Mouse (Mus musculus) forebrain, embryonic 10.5 days (tissue): Measurements from ENCODE around the gene Catsper1. TPM values are rescaled to one million over a fixed set of nuclear protein-coding genes. Genes with fewer than 3 reads are reported as not detected.
"Not testable (repeated sequence)": the region's sequence is repeated elsewhere in the genome, so short reads cannot be mapped to it uniquely, and the experiment has no call there.

Source experiments
- DNase-seq: peaks from one replicate; pipeline ENCODE4 v3.0.0-alpha.2; 2017; ENCODE audit warnings: low spot score; ENCODE audit errors: extremely low spot score
- H3K27ac ChIP-seq: fragments of 300-500 bp; sonication (generic); 2 replicates; pipeline ENCODE4 v1.5.1; 2016; ENCODE audit warnings: mild to moderate bottlenecking
- H3K27me3 ChIP-seq: fragments of 300-500 bp; sonication (generic); 2 replicates; pipeline ENCODE4 v1.6.1; 2016; ENCODE audit warnings: mild to moderate bottlenecking; ENCODE audit not compliant: poor library complexity, severe bottlenecking
- H3K36me3 ChIP-seq: fragments of 300-500 bp; sonication (generic); replicated peaks from 2 replicates; pipeline ENCODE4 v1.6.1; 2016; ENCODE audit warnings: mild to moderate bottlenecking, moderate library complexity
- H3K4me1 ChIP-seq: fragments of 300-500 bp; sonication (generic); 2 replicates; pipeline ENCODE4 v1.6.1; 2016
- H3K4me3 ChIP-seq: fragments of 300-500 bp; sonication (generic); 2 replicates; pipeline ENCODE4 v1.5.1; 2016; ENCODE audit warnings: mild to moderate bottlenecking, moderate library complexity
- H3K9me3 ChIP-seq: fragments of 300-500 bp; sonication (generic); 2 replicates; pipeline ENCODE4 v1.6.1; 2016; ENCODE audit warnings: mild to moderate bottlenecking, moderate library complexity
- WGBS: fragments of 180-500 bp; shearing (Covaris S2); methylation state at CpG from one replicate; pipeline ENCODE4 v1.1.7; 2016; 5-methylcytosine and 5-hydroxymethylcytosine counted together
- polyA plus RNA-seq: library from polyadenylated mRNA; unstranded; fragments of >200 nt; fragmentation: Nextera tagmentation; extraction: Ambion mirVana; gene quantifications from 2 replicates; pipeline ENCODE4 v1.2.1, GENCODE M21; 2016

Gene Catsper1
- polyA plus RNA-seq, 1 experiment from 2014 or later: not detected

DNA sequence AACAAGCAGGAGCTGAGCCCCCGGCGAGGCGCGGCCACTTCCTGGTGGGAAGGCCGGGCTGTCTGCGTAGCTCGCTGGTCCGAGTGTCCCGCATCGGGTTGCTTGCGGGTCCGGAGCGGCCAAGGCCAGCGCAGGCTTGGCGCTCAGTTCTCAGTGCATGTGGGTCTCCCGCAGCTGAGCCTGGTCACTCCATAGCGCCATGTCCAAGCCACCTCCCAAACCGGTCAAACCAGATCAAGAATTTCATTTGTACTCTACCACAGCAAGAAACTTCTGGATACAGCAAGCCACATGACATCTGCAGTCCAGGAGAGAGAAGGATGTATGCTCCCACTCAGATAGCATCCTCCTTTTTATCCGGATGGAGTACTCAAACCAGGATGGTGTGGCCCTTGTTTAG is 7.6 kb upstream of the Catsper1 start:
- no peaks in the 10 kb centered on the region for H3K27me3 ChIP-seq
- H3K27ac ChIP-seq: no peak overlapping the region
- no peaks in the 10 kb centered on the region for H3K9me3 ChIP-seq
- WGBS: 81% methylated on average over 19 of the region's 19 CpGs
- no peak overlapping the region for H3K4me3 ChIP-seq
- H3K4me1 ChIP-seq: 0 out of 2 replicates have a peak, but pooled peaks cover 4% of the 10 kb centered on the region
- H3K36me3 ChIP-seq: no peaks in the 10 kb centered on the region
- DNase-seq: no peak

DNA sequence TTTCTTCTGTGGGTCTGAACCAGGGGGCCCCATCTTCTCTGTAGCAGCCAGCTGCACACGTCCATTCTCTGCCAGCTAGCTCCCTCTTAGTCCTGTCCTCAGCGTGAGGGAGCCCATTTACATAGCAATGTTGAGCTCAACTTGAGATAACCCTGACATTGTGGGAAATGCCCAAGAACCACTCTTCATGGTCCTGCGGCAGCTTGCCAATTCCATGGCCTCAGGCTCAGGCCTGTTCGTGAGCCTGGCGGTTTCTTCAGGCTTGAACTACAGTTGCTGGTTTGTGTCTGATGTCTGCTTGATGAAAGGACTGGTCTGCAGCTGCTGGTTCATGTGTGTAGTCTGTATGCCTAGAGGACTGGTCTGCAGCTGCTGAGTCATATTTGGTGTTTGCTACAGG is 800 bp upstream of the Catsper1 start:
- Histone ChIP-seq H3K4me3 (no peak overlapping the region), H3K9me3 (no peaks in the 10 kb centered on the region), H3K27ac (no peak overlapping the region), H3K27me3 (no peaks in the 10 kb centered on the region), H3K36me3 (no peaks in the 10 kb centered on the region), H3K4me1 (peaks cover 4% of the 10 kb centered on the region; the same call in 1 of the 2 replicates)
- DNase-seq: no peak
- 90% methylated on average over 5 of the region's 5 CpGs for WGBS

DNA sequence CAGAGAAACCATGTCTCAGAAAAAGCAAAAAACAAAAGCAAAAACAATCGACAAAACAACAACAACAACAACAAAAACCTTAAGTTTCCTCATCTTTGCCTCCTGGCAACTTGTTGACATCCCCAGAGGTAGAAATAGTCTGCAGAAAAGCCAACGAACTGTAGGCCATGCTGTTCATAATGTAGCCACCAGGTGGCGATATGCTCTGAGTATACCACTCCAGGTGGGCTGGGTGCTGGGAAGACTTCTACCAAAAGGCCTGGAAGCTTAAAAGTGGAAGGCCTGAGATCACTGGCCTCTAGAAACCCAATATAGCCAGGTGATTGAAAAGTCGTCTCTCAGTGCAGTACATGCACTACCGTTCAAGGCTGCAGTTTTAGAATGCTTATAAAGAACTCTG is 2.4 kb downstream of the Catsper1 start:
- WGBS: 21% methylated on average over 5 of the region's 5 CpGs
- Histone ChIP-seq H3K27me3 (no peaks in the 10 kb centered on the region), H3K9me3 (no peaks in the 10 kb centered on the region), H3K4me1 (peaks cover 4% of the 10 kb centered on the region; the same call in 1 of the 2 replicates), H3K36me3 (no peaks in the 10 kb centered on the region), H3K4me3 (no peak overlapping the region), H3K27ac (no peak overlapping the region)
- peak; percentile 62 for DNase-seq

DNA sequence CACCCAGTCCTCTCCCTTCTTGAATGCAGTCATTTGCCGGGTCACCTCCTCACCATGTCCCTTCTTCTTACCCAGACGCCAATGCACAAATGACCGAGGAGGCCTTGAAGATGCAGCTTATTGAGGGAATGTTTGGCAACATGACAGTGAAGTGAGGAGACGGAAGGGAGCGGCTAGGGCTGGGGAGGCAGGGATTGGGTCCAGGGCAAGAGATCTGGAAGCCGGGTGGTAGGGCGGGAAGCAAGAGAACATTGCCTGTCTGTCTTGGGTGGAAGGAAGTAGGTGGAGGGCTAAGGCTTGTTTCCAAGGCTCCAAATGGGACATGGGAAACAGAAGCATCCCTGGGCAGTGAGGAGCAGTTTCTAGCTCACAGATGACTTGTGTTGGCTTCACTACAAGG is 5.8 kb downstream of the Catsper1 start:
- Histone ChIP-seq H3K4me3 (no peak overlapping the region), H3K4me1 (no peaks in the 10 kb centered on the region), H3K27me3 (no peaks in the 10 kb centered on the region), H3K36me3 (no peaks in the 10 kb centered on the region), H3K27ac (no peak overlapping the region), H3K9me3 (no peaks in the 10 kb centered on the region)
- DNase-seq: no peak
- WGBS: 86% methylated on average over 7 of the region's 7 CpGs

DNA sequence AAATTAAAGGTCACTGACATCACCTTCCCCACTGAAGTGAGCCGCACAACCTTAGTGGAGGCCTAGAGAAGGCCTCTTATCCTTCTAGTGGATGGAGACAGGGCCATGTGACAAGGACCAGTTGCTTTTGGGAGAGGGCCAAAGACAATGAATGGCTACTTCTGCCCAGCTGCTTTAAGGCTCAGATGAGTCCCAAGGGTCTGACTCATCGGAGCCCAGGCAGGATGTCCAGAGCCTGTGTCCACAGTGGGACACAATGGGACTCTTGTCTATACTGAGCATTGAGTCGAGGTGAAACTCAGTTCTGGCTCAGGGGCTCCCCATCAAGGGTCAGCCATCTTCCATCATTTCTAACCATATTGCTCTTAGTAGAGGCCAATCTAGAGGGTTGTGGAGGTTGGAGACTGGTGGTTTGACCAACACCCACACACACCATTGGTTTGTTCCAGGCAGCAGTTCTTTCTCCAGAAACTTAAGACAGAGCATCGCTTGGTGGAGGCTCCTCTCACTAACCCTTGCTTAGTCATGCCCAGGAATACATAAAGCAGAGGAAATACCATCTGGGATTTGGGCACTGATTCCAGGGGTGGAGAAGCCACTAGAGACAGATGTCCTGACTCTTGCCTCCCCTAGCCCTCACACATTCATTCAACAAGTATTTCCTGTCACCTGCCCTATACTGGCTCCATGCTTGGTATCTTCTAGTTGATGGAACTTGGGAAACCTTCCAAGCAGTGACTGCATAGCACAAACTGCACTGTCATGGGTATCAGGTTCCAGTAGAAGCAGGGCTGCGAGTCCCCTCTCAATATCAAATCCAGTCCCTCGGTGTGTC is 10.0 kb downstream of the Catsper1 start:
- H3K36me3 ChIP-seq: no peaks in the 10 kb centered on the region
- H3K4me1 ChIP-seq: peaks cover 11% of the 10 kb centered on the region
- no peak overlapping the region for H3K27ac ChIP-seq
- no peak for DNase-seq
- H3K4me3 ChIP-seq: no peak overlapping the region
- peaks cover 16% of the 10 kb centered on the region for H3K27me3 ChIP-seq
- no peaks in the 10 kb centered on the region for H3K9me3 ChIP-seq
- 81% methylated on average over 6 of the region's 6 CpGs for whole genome bisulfite sequencing

DNA sequence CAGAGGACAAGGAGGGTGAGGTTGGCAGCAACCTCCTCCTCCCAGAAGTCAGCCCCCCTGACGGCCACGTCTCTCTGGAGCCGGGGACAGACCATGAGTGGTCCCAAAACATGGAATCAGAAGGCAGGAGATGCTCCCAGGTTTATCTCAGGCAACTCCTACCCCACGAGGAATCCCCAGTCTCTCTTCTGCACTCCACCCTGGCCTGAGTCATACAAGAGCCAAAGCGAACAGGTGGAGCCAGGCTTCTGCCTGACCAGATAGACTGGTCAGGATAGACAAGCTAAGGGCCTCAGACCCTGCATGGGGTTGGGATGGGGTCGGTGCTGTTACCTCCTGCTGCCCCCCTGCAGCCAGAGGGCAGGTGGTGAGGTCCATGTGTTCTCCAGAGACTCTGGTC is 12.5 kb downstream of the Catsper1 start:
- DNase-seq: no peak
- peak overlapping the region; percentile 8; the same call in 1 of the 2 replicates for H3K27ac ChIP-seq
- peaks cover 18% of the 10 kb centered on the region for H3K27me3 ChIP-seq
- WGBS: 78% methylated on average over 6 of the region's 6 CpGs
- peaks cover 11% of the 10 kb centered on the region for H3K4me1 ChIP-seq
- no peaks in the 10 kb centered on the region for H3K36me3 ChIP-seq
- H3K9me3 ChIP-seq: no peaks in the 10 kb centered on the region
- H3K4me3 ChIP-seq: 0 out of 2 replicates have a peak overlapping the region, but pooled peaks have one; percentile 54

DNA sequence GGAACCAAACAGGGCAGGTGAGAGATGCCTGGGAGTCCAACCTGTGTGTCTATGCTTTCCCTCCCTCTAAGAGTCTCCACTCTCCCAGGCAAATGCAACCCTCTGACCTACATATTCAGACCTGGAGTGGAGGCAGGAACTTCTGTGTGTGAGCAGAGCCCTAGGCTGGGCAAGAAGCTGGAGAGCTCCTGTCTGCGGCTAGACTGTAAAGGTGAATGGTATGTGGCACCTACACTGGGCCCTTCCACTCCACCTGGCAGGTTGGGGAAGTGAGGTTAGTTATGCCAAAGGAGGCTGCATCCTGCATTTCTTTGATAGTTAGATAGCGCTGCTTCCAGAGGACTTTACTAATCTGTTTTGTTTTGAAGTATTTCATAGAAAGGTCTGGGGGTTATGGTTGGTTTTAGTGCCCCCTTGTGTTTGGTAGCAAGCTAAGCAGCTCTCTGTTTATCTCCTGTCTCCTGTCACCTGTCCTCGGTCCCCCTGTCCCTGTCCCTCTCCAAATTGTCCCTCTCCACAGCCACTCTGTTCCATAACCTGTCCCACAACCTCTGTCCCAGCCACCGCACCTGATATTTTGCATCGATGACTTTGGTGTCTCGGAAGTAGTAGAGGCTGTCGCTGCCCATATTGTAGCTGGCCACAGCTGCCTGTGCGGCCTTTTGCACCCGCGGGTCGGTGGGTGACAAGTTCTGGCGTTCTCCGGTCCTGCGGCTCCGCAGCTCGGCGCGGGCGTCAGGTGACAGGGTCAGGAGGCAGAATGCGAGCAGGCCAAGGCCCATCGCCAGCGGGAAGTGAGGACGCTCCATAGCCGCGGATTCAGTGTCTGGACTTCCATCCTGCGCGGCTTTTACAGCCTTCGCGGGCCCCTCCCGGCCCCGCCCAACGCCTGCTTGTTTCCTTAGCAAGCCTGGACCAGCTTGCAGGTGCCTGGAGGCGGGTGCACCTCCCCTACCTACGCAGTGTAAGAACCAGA is 13.3 kb downstream of the Catsper1 start:
- no peaks in the 10 kb centered on the region for H3K36me3 ChIP-seq
- H3K9me3 ChIP-seq: no peaks in the 10 kb centered on the region
- DNase-seq: peak; percentile 26
- H3K4me1 ChIP-seq: peaks cover 11% of the 10 kb centered on the region
- peak overlapping the region; percentile 54 for H3K4me3 ChIP-seq
- peak overlapping the region; percentile 65 for H3K27ac ChIP-seq
- H3K27me3 ChIP-seq: peaks cover 18% of the 10 kb centered on the region
- 6% methylated on average over 34 of the region's 34 CpGs for WGBS

DNA sequence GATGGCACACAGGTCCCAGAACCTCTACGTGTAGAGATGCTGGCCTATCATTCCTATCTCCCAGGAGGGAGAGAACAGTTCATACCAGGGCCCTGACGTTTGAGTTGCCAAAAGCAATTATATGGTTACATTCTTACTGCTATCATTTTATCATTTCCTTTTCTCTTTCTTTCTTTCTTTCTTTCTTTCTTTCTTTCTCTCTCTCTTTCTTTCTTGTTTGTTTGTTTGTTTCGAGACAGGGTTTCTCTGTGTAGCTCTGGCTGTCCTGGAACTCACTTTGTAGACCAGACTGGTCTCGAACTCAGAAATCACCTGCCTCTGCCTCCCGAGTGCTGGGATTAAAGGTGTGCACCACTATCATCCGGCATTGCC is 13.9 kb downstream of the Catsper1 start, which contains the start of gene Cst6:
Cst6 (minus strand) TSS at position 73 of the 372 bp plus-strand sequence.
- not testable (repeated sequence) for DNase-seq
- peak within 1 kb of the TSS; percentile 54 for H3K4me3 ChIP-seq

DNA sequence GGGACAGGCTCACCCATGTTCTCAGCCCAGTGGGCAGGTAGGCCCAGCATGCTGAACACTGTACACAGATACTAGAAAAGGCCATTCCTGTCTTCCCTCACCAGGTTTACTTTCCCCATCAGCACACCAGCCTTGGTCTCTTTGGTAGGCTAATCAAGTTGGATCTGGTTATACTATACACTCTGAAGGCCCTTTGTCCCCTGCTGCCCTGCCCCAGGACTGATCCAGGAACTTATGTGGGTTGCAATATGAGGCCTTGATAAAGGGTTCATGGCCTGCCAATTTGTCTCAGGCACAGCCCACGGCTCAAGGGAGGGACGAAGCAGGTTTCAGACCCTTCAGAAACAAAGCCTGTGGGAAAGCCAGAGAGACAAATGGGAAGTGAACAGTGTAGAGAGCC is 18.1 kb downstream of the Catsper1 start:
- Histone ChIP-seq H3K4me3 (no peak overlapping the region), H3K9me3 (no peaks in the 10 kb centered on the region), H3K4me1 (peaks cover 8% of the 10 kb centered on the region), H3K36me3 (no peaks in the 10 kb centered on the region), H3K27me3 (peaks cover 18% of the 10 kb centered on the region), H3K27ac (no peak overlapping the region)
- no peak for DNase-seq
- whole genome bisulfite sequencing: 89% methylated on average over 2 of the region's 2 CpGs

More for the DNA sequence above, 13.9 kb downstream of the Catsper1 start, which contains the start of gene Cst6:
- Histone ChIP-seq H3K27me3 (peaks cover 18% of the 10 kb centered on the region), H3K27ac (peak within 1 kb of the TSS; percentile 65), H3K4me1 (peaks cover 11% of the 10 kb centered on the region)
- H3K9me3 ChIP-seq, H3K36me3 ChIP-seq: not testable (repeated sequence)
- WGBS: 68% methylated on average over 6 of the region's 6 CpGs

DNA sequence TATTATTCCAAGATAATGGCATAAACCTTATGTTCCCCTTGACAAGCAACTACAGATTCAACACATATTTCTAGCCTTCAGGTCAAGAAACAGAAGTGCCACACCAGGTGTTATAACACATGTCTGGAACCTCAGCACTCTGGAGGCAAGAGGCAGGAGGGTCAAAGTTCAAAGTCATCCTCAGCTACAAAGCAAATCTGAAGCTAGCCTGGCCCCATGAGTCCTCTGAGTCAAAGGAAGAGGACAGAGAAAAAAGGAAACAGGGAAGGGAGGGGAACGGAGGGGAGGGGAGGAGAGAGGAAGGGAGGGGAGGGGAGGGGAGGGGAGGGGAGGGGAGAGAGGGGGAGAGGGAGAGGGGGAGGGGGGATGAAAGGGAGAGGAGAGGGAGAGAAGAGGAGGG is 20.5 kb downstream of the Catsper1 start:
- Histone ChIP-seq H3K4me1 (no peaks in the 10 kb centered on the region), H3K27me3 (no peaks in the 10 kb centered on the region), H3K36me3 (peaks cover 4% of the 10 kb centered on the region; the same call in 1 of the 2 replicates), H3K4me3 (no peak overlapping the region), H3K9me3 (no peaks in the 10 kb centered on the region), H3K27ac (no peak overlapping the region)
- no CpG with 5 or more reads among the region's 1 CpGs for WGBS
- DNase-seq: no peak

DNA sequence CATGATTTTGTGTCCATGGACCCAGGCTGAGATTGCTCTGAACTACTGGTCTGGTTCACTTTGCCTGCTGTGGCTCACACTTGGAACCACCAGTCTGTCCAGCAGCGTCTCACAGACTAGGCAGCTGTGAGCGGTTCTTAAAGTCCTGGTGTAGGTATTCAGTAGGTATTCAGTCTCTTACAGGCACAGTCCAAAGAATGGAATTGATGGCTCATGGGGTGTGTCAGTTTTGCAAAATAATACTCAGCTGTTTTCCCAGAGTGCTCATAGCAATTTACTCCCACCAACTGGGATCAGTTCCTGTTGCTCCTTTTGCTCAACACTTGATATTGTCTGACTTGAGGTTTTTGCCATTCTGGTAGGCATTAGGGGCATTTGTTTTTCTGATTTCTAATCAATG is 26.6 kb downstream of the Catsper1 start:
- peaks cover 12% of the 10 kb centered on the region for H3K4me1 ChIP-seq
- DNase-seq: no peak
- no peak overlapping the region for H3K4me3 ChIP-seq
- no peak overlapping the region for H3K27ac ChIP-seq
- peaks cover 30% of the 10 kb centered on the region for H3K36me3 ChIP-seq
- no peaks in the 10 kb centered on the region for H3K27me3 ChIP-seq
- 83% methylated on average over 2 of the region's 2 CpGs for WGBS
- H3K9me3 ChIP-seq: no peaks in the 10 kb centered on the region

DNA sequence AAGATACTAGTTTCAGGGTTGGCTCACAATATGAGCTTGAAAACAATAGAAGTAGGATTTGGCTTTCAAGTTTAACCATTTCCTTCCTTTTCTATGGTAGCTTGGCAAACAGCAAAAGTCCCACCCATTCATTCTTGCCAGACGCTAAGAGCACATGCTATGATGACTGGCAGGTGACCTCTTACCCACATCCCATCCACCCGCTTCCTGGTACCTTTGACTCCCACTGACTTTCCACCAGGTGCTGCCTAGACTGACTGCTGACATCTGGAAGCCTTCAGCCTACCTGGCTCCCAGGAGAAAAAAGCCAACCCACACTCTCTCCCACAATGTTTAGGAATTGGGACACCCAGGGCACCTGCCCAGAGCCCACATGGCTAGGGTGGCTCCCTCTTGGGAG is 28.6 kb downstream of the Catsper1 start:
- Histone ChIP-seq H3K4me1 (peaks cover 28% of the 10 kb centered on the region), H3K27ac (no peak overlapping the region), H3K9me3 (no peaks in the 10 kb centered on the region), H3K27me3 (no peaks in the 10 kb centered on the region), H3K4me3 (no peak overlapping the region), H3K36me3 (peaks cover 42% of the 10 kb centered on the region)
- WGBS: 99% methylated on average over 2 of the region's 2 CpGs
- no peak for DNase-seq
